Mouse (Mus musculus): ENCODE results near the gene Mgat3. TPM values are rescaled to one million over a fixed set of nuclear protein-coding genes. Genes with fewer than 3 reads are reported as not detected.
A peak's percentile ranks its signal among the peaks of the same experiment; 100 is the strongest.

Mgat3 gene
- polyA plus RNA-seq, 1 experiment from 2014 or later = 15.2 TPM

GRCm38 (mm10) chr15:80219705-80220657, 46.5 kb downstream of the Mgat3 start:
- Histone ChIP-seq H3K4me2 (ENCODE audit: low read length) (no peak overlapping the region), H3K36me3 (ENCODE audit: control insufficient read depth, insufficient read depth, low read length) (no peaks in the 10 kb centered on the region), H3K27ac (ENCODE audit: low read length) (no peak overlapping the region), H3K4me3 (ENCODE audit: low read depth, low read length) (no peak overlapping the region), H3K9me3 (replicated peaks; ENCODE audit: control insufficient read depth, low read length, poor library complexity, severe bottlenecking) (no peaks in the 10 kb centered on the region), H3K27me3 (ENCODE audit: control insufficient read depth, insufficient read depth, low read depth, low read length) (no peaks in the 10 kb centered on the region), H3K4me1 (ENCODE audit: control insufficient read depth, insufficient read depth, low read length) (no peaks in the 10 kb centered on the region), H3K9ac (ENCODE audit: low read depth, low read length) (no peak overlapping the region)
- WGBS = 75% methylated on average over 4 of the region's 4 CpGs
- ATAC-seq = no peak

- Histone ChIP-seq H3K4me1 (ENCODE audit: control insufficient read depth, insufficient read depth, low read length) (no peaks in the 10 kb centered on the region), H3K9ac (ENCODE audit: low read depth, low read length) (no peak overlapping the region), H3K36me3 (ENCODE audit: control insufficient read depth, insufficient read depth, low read length) (no peaks in the 10 kb centered on the region), H3K27ac (ENCODE audit: low read length) (no peak overlapping the region), H3K9me3 (replicated peaks; ENCODE audit: control insufficient read depth, low read length, poor library complexity, severe bottlenecking) (no peaks in the 10 kb centered on the region), H3K27me3 (ENCODE audit: control insufficient read depth, insufficient read depth, low read depth, low read length) (no peaks in the 10 kb centered on the region), H3K4me2 (ENCODE audit: low read length) (no peak overlapping the region), H3K4me3 (ENCODE audit: low read depth, low read length) (no peak overlapping the region)
- 67% methylated on average over 8 of the region's 8 CpGs for WGBS
- ATAC-seq = no peak
These were observed 47.5 kb downstream of the Mgat3 start for GRCm38 (mm10) chr15:80221031-80221430.

GRCm38 (mm10) chr15:80223751-80224150, 50.2 kb downstream of the Mgat3 start:
- H3K4me3 ChIP-seq (ENCODE audit: low read depth, low read length) = no peak overlapping the region
- H3K4me1 ChIP-seq (ENCODE audit: control insufficient read depth, insufficient read depth, low read length) = no peaks in the 10 kb centered on the region
- H3K9ac ChIP-seq (ENCODE audit: low read depth, low read length) = no peak overlapping the region
- no peak for ATAC-seq
- no peaks in the 10 kb centered on the region for H3K9me3 ChIP-seq (replicated peaks; ENCODE audit: control insufficient read depth, low read length, poor library complexity, severe bottlenecking)
- no peak overlapping the region for H3K4me2 ChIP-seq (ENCODE audit: low read length)
- H3K27me3 ChIP-seq (ENCODE audit: control insufficient read depth, insufficient read depth, low read depth, low read length) = no peaks in the 10 kb centered on the region
- 92% methylated on average over 7 of the region's 7 CpGs for WGBS
- no peaks in the 10 kb centered on the region for H3K36me3 ChIP-seq (ENCODE audit: control insufficient read depth, insufficient read depth, low read length)
- H3K27ac ChIP-seq (ENCODE audit: low read length) = no peak overlapping the region

GRCm38 (mm10) chr15:80225208-80225607, 51.7 kb downstream of the Mgat3 start:
- no peaks in the 10 kb centered on the region for H3K4me1 ChIP-seq (ENCODE audit: control insufficient read depth, insufficient read depth, low read length)
- H3K27ac ChIP-seq (ENCODE audit: low read length) = no peak overlapping the region
- no peaks in the 10 kb centered on the region for H3K27me3 ChIP-seq (ENCODE audit: control insufficient read depth, insufficient read depth, low read depth, low read length)
- no peak overlapping the region for H3K4me2 ChIP-seq (ENCODE audit: low read length)
- H3K9me3 ChIP-seq (replicated peaks; ENCODE audit: control insufficient read depth, low read length, poor library complexity, severe bottlenecking) = no peaks in the 10 kb centered on the region
- 25% methylated on average over 9 of the region's 9 CpGs for WGBS
- H3K4me3 ChIP-seq (ENCODE audit: low read depth, low read length) = no peak overlapping the region
- no peak for ATAC-seq
- H3K9ac ChIP-seq (ENCODE audit: low read depth, low read length) = no peak overlapping the region
- H3K36me3 ChIP-seq (ENCODE audit: control insufficient read depth, insufficient read depth, low read length) = no peaks in the 10 kb centered on the region

- H3K4me1 ChIP-seq (ENCODE audit: control insufficient read depth, insufficient read depth, low read length) = no peaks in the 10 kb centered on the region
- H3K4me2 ChIP-seq (ENCODE audit: low read length) = no peak overlapping the region
- ATAC-seq = no peak
- no peak overlapping the region for H3K9ac ChIP-seq (ENCODE audit: low read depth, low read length)
- H3K27me3 ChIP-seq (ENCODE audit: control insufficient read depth, insufficient read depth, low read depth, low read length) = no peaks in the 10 kb centered on the region
- WGBS = 50% methylated on average over 2 of the region's 2 CpGs
- no peaks in the 10 kb centered on the region for H3K36me3 ChIP-seq (ENCODE audit: control insufficient read depth, insufficient read depth, low read length)
- no peak overlapping the region for H3K4me3 ChIP-seq (ENCODE audit: low read depth, low read length)
- no peak overlapping the region for H3K27ac ChIP-seq (ENCODE audit: low read length)
- no peaks in the 10 kb centered on the region for H3K9me3 ChIP-seq (replicated peaks; ENCODE audit: control insufficient read depth, low read length, poor library complexity, severe bottlenecking)
These were observed 52.3 kb downstream of the Mgat3 start for GRCm38 (mm10) chr15:80225796-80226195.

GRCm38 (mm10) chr15:80228071-80228800, 54.7 kb downstream of the Mgat3 start:
- H3K4me1 ChIP-seq (ENCODE audit: control insufficient read depth, insufficient read depth, low read length) = peaks cover under 1% of the 10 kb centered on the region; the same call in 1 of the 2 replicates
- H3K27me3 ChIP-seq (ENCODE audit: control insufficient read depth, insufficient read depth, low read depth, low read length) = no peaks in the 10 kb centered on the region
- H3K4me3 ChIP-seq (ENCODE audit: low read depth, low read length) = no peak overlapping the region
- no peak overlapping the region; the same call in 1 of the 2 replicates for H3K4me2 ChIP-seq (ENCODE audit: low read length)
- no peak overlapping the region for H3K9ac ChIP-seq (ENCODE audit: low read depth, low read length)
- no peaks in the 10 kb centered on the region for H3K36me3 ChIP-seq (ENCODE audit: control insufficient read depth, insufficient read depth, low read length)
- H3K27ac ChIP-seq (ENCODE audit: low read length) = no peak overlapping the region
- no peak for ATAC-seq
- whole genome bisulfite sequencing = 58% methylated on average over 17 of the region's 17 CpGs
- no peaks in the 10 kb centered on the region for H3K9me3 ChIP-seq (replicated peaks; ENCODE audit: control insufficient read depth, low read length, poor library complexity, severe bottlenecking)

GRCm38 (mm10) chr15:80232331-80232730, 58.8 kb downstream of the Mgat3 start:
- Histone ChIP-seq H3K4me2 (ENCODE audit: low read length) (no peak overlapping the region), H3K27me3 (ENCODE audit: control insufficient read depth, insufficient read depth, low read depth, low read length) (no peaks in the 10 kb centered on the region), H3K9me3 (replicated peaks; ENCODE audit: control insufficient read depth, low read length, poor library complexity, severe bottlenecking) (no peaks in the 10 kb centered on the region), H3K36me3 (ENCODE audit: control insufficient read depth, insufficient read depth, low read length) (no peaks in the 10 kb centered on the region), H3K27ac (ENCODE audit: low read length) (no peak overlapping the region), H3K4me1 (ENCODE audit: control insufficient read depth, insufficient read depth, low read length) (peaks cover 11% of the 10 kb centered on the region), H3K9ac (ENCODE audit: low read depth, low read length) (no peak overlapping the region), H3K4me3 (ENCODE audit: low read depth, low read length) (no peak overlapping the region)
- 42% methylated on average over 2 of the region's 2 CpGs for WGBS
- no peak for ATAC-seq

GRCm38 (mm10) chr15:80233053-80233452, 59.5 kb downstream of the Mgat3 start:
- Histone ChIP-seq H3K27me3 (ENCODE audit: control insufficient read depth, insufficient read depth, low read depth, low read length) (no peaks in the 10 kb centered on the region), H3K9me3 (replicated peaks; ENCODE audit: control insufficient read depth, low read length, poor library complexity, severe bottlenecking) (no peaks in the 10 kb centered on the region), H3K27ac (ENCODE audit: low read length) (peak overlapping the region; percentile 83), H3K4me1 (ENCODE audit: control insufficient read depth, insufficient read depth, low read length) (peaks cover 11% of the 10 kb centered on the region), H3K36me3 (ENCODE audit: control insufficient read depth, insufficient read depth, low read length) (no peaks in the 10 kb centered on the region), H3K4me3 (ENCODE audit: low read depth, low read length) (no peak overlapping the region), H3K4me2 (ENCODE audit: low read length) (no peak overlapping the region), H3K9ac (ENCODE audit: low read depth, low read length) (peak overlapping the region; percentile 83; the same call in 1 of the 2 replicates)
- WGBS = 66% methylated on average over 4 of the region's 4 CpGs
- ATAC-seq = 0 out of 2 replicates have a peak, but pooled peaks have one; percentile 25
